Mouse (Mus musculus): ENCODE measurements around the gene Mfng.

DNA sequence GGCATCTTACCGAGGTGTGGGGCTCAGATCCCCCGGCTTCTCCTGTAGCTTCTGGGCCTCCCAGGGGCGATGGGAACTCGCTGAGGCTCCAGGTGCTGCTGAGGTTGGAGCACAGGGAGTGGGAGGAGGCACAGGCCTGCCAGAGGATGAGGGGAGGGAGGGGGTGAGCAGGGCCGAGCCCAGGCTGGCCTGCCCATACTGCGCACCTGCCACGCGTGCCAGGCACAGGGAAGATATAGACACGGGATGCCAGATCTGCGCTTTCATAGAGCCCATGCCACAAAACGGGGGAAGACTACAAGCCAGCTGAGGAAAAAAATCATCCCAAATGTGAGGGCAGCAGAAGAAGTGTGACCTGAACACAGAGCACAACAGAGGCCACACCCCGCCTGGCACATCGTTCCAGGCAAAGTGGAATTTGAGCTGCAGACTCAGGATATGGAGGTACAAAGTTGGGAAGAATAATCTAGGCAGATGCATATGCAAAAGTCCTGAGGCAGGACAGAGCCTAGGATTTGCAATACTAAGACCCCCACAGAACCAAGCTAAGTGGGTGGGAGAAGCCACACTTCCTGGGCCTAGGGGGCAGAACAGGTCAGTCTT is 16.5 kb upstream of the Mfng start:
- no peak for TF ChIP-seq CTCF (IDR thresholded peaks at IDR 0.05; ENCODE audit: borderline replicate concordance, insufficient read depth, low read length)
- no peak for TF ChIP-seq POLR2A (IDR thresholded peaks at IDR 0.05; ENCODE audit: low read depth, low read length)
